Mouse (Mus musculus) heart, embryonic 10.5 days (tissue): ENCODE data around the gene Ddx39. TPM values are rescaled to one million over a fixed set of nuclear protein-coding genes. Genes with fewer than 3 reads are reported as not detected.
A peak's percentile ranks its signal among the peaks of the same experiment; 100 is the strongest.

Experiments
- DNase-seq: peaks from one replicate; pipeline ENCODE4 v3.0.0-alpha.2; 2017; ENCODE audit warnings: low spot score
- H3K27ac ChIP-seq: fragments of 300-500 bp; sonication (generic); 2 replicates; pipeline ENCODE4 v1.5.1; 2016; ENCODE audit warnings: mild to moderate bottlenecking
- H3K27me3 ChIP-seq: fragments of 300-500 bp; sonication (generic); 2 replicates; pipeline ENCODE4 v1.6.1; 2016; ENCODE audit warnings: mild to moderate bottlenecking; ENCODE audit not compliant: poor library complexity, insufficient read depth, severe bottlenecking
- H3K36me3 ChIP-seq: fragments of 300-500 bp; sonication (generic); 2 replicates; pipeline ENCODE4 v1.6.1; 2016; ENCODE audit warnings: mild to moderate bottlenecking, moderate library complexity
- H3K4me1 ChIP-seq: fragments of 300-500 bp; sonication (generic); 2 replicates; pipeline ENCODE4 v1.6.1; 2016; ENCODE audit warnings: mild to moderate bottlenecking
- H3K4me3 ChIP-seq: fragments of 300-500 bp; sonication (generic); 2 replicates; pipeline ENCODE4 v1.5.1; 2016; ENCODE audit warnings: mild to moderate bottlenecking, moderate library complexity
- H3K9me3 ChIP-seq: fragments of 300-500 bp; sonication (generic); 2 replicates; pipeline ENCODE4 v1.6.1; 2016; ENCODE audit warnings: mild to moderate bottlenecking, moderate library complexity
- WGBS: fragments of 180-500 bp; shearing (Covaris S2); methylation state at CpG from one replicate; pipeline ENCODE4 v1.1.7; 2016; 5-methylcytosine and 5-hydroxymethylcytosine counted together
- polyA plus RNA-seq: library from polyadenylated mRNA; unstranded; fragments of >200 nt; fragmentation: Nextera tagmentation; extraction: Ambion mirVana; gene quantifications from 2 replicates; pipeline ENCODE4 v1.2.1, GENCODE M21; 2016

The Ddx39 gene
- polyA plus RNA-seq, 1 experiment from 2014 or later: 253 TPM

GRCm38 (mm10) chr8:83744070-83744469 is 29.1 kb downstream of the Ddx39 start:
- WGBS: 75% methylated on average over 4 of the region's 4 CpGs
- no peak for DNase-seq
- Histone ChIP-seq H3K27me3 (peaks cover 25% of the 10 kb centered on the region), H3K4me1 (peaks cover 44% of the 10 kb centered on the region), H3K27ac (no peak overlapping the region), H3K9me3 (no peaks in the 10 kb centered on the region), H3K4me3 (no peak overlapping the region), H3K36me3 (no peaks in the 10 kb centered on the region)

- H3K27me3 ChIP-seq: peaks cover 15% of the 10 kb centered on the region
- no peaks in the 10 kb centered on the region for H3K9me3 ChIP-seq
- peaks cover 24% of the 10 kb centered on the region for H3K4me1 ChIP-seq
- H3K36me3 ChIP-seq: no peaks in the 10 kb centered on the region
- DNase-seq: peak; percentile 84
- peak overlapping the region; percentile 63 for H3K4me3 ChIP-seq
- WGBS: 2% methylated on average over 28 of the region's 28 CpGs
- H3K27ac ChIP-seq: peak overlapping the region; percentile 88
Measured at GRCm38 (mm10) chr8:83747661-83748346, 32.8 kb downstream of the Ddx39 start.

GRCm38 (mm10) chr8:83748708-83749107 is 33.7 kb downstream of the Ddx39 start:
- no peaks in the 10 kb centered on the region for H3K36me3 ChIP-seq
- peak overlapping the region; percentile 63 for H3K4me3 ChIP-seq
- 36% methylated on average over 3 of the region's 3 CpGs for WGBS
- peaks cover 15% of the 10 kb centered on the region for H3K27me3 ChIP-seq
- H3K9me3 ChIP-seq: no peaks in the 10 kb centered on the region
- no peak for DNase-seq
- H3K4me1 ChIP-seq: peaks cover 24% of the 10 kb centered on the region
- peak overlapping the region; percentile 88 for H3K27ac ChIP-seq

- no peak for DNase-seq
- H3K4me1 ChIP-seq: peaks cover 24% of the 10 kb centered on the region
- H3K9me3 ChIP-seq: no peaks in the 10 kb centered on the region
- WGBS: 90% methylated on average over 9 of the region's 9 CpGs
- H3K27me3 ChIP-seq: peaks cover 15% of the 10 kb centered on the region
- H3K36me3 ChIP-seq: no peaks in the 10 kb centered on the region
- H3K4me3 ChIP-seq: no peak overlapping the region
- H3K27ac ChIP-seq: peak overlapping the region; percentile 88; the same call in 1 of the 2 replicates
Measured at GRCm38 (mm10) chr8:83749265-83749664, 34.3 kb downstream of the Ddx39 start.

GRCm38 (mm10) chr8:83754149-83754548 is 39.2 kb downstream of the Ddx39 start:
- Histone ChIP-seq H3K27ac (no peak overlapping the region), H3K9me3 (no peaks in the 10 kb centered on the region), H3K36me3 (no peaks in the 10 kb centered on the region), H3K4me3 (no peak overlapping the region), H3K4me1 (peaks cover 6% of the 10 kb centered on the region), H3K27me3 (0 out of 2 replicates have a peak, but pooled peaks cover under 1% of the 10 kb centered on the region)
- DNase-seq: no peak
- 49% methylated on average over 2 of the region's 3 CpGs for WGBS

- H3K27ac ChIP-seq: no peak overlapping the region
- H3K4me3 ChIP-seq: no peak overlapping the region
- H3K36me3 ChIP-seq: no peaks in the 10 kb centered on the region
- WGBS: 93% methylated on average over 3 of the region's 3 CpGs
- no peaks in the 10 kb centered on the region for H3K9me3 ChIP-seq
- H3K4me1 ChIP-seq: peaks cover under 1% of the 10 kb centered on the region; the same call in 1 of the 2 replicates
- no peaks in the 10 kb centered on the region for H3K27me3 ChIP-seq
- no peak for DNase-seq
Measured at GRCm38 (mm10) chr8:83756273-83756672, 41.3 kb downstream of the Ddx39 start.

GRCm38 (mm10) chr8:83757084-83757607 is 42.2 kb downstream of the Ddx39 start:
- WGBS: 68% methylated on average over 6 of the region's 6 CpGs
- no peak for DNase-seq
- Histone ChIP-seq H3K9me3 (no peaks in the 10 kb centered on the region), H3K4me3 (no peak overlapping the region), H3K27me3 (no peaks in the 10 kb centered on the region), H3K36me3 (no peaks in the 10 kb centered on the region), H3K4me1 (no peaks in the 10 kb centered on the region), H3K27ac (no peak overlapping the region)

- Histone ChIP-seq H3K36me3 (no peaks in the 10 kb centered on the region), H3K27ac (no peak overlapping the region), H3K9me3 (no peaks in the 10 kb centered on the region), H3K4me3 (no peak overlapping the region), H3K4me1 (no peaks in the 10 kb centered on the region), H3K27me3 (no peaks in the 10 kb centered on the region)
- DNase-seq: no peak
- WGBS: 48% methylated on average over 5 of the region's 5 CpGs
Measured at GRCm38 (mm10) chr8:83758298-83758697, 43.3 kb downstream of the Ddx39 start.

GRCm38 (mm10) chr8:83759231-83759759 is 44.3 kb downstream of the Ddx39 start:
- 65% methylated on average over 2 of the region's 2 CpGs for whole genome bisulfite sequencing
- no peak for DNase-seq

GRCm38 (mm10) chr8:83764116-83764515 is 49.1 kb downstream of the Ddx39 start:
- DNase-seq: no peak
- no peak overlapping the region for H3K27ac ChIP-seq
- H3K9me3 ChIP-seq: no peaks in the 10 kb centered on the region
- WGBS: 91% methylated on average over 8 of the region's 8 CpGs
- H3K4me1 ChIP-seq: no peaks in the 10 kb centered on the region
- H3K27me3 ChIP-seq: no peaks in the 10 kb centered on the region
- no peaks in the 10 kb centered on the region for H3K36me3 ChIP-seq
- no peak overlapping the region for H3K4me3 ChIP-seq

More at GRCm38 (mm10) chr8:83759231-83759759, 44.3 kb downstream of the Ddx39 start:
- no peaks in the 10 kb centered on the region for H3K36me3 ChIP-seq
- H3K4me3 ChIP-seq: no peak overlapping the region
- H3K27ac ChIP-seq: no peak overlapping the region
- no peaks in the 10 kb centered on the region for H3K4me1 ChIP-seq
- H3K27me3 ChIP-seq: no peaks in the 10 kb centered on the region
- no peaks in the 10 kb centered on the region for H3K9me3 ChIP-seq

GRCm38 (mm10) chr8:83764717-83765116 is 49.7 kb downstream of the Ddx39 start:
- no peak overlapping the region for H3K27ac ChIP-seq
- no peaks in the 10 kb centered on the region for H3K36me3 ChIP-seq
- H3K27me3 ChIP-seq: no peaks in the 10 kb centered on the region
- 76% methylated on average over 2 of the region's 2 CpGs for WGBS
- no peak overlapping the region for H3K4me3 ChIP-seq
- H3K9me3 ChIP-seq: no peaks in the 10 kb centered on the region
- no peaks in the 10 kb centered on the region for H3K4me1 ChIP-seq
- no peak for DNase-seq

- H3K9me3 ChIP-seq: no peaks in the 10 kb centered on the region
Measured at GRCm38 (mm10) chr8:83765663-83766062, 50.7 kb downstream of the Ddx39 start.

GRCm38 (mm10) chr8:83767442-83767841 is 52.5 kb downstream of the Ddx39 start:
- no peaks in the 10 kb centered on the region for H3K36me3 ChIP-seq
- H3K27ac ChIP-seq: no peak overlapping the region
- peaks cover 5% of the 10 kb centered on the region for H3K4me1 ChIP-seq
- 86% methylated on average over 4 of the region's 4 CpGs for WGBS
- no peak for DNase-seq
- H3K27me3 ChIP-seq: no peaks in the 10 kb centered on the region
- H3K4me3 ChIP-seq: no peak overlapping the region
- H3K9me3 ChIP-seq: no peaks in the 10 kb centered on the region

More at GRCm38 (mm10) chr8:83765663-83766062, 50.7 kb downstream of the Ddx39 start:
- no peak for DNase-seq
- H3K4me3 ChIP-seq: no peak overlapping the region
- no peaks in the 10 kb centered on the region for H3K4me1 ChIP-seq
- no peaks in the 10 kb centered on the region for H3K36me3 ChIP-seq
- H3K27ac ChIP-seq: no peak overlapping the region
- no peaks in the 10 kb centered on the region for H3K27me3 ChIP-seq
